Mouse (Mus musculus) left cerebral cortex, adult 11 months (tissue): ENCODE data around the gene Epha1.

Source experiments
- DNase-seq: peaks from one replicate; pipeline ENCODE4 v3.0.0; 2022; ENCODE audit warnings: low spot score

Gene Epha1

DNA sequence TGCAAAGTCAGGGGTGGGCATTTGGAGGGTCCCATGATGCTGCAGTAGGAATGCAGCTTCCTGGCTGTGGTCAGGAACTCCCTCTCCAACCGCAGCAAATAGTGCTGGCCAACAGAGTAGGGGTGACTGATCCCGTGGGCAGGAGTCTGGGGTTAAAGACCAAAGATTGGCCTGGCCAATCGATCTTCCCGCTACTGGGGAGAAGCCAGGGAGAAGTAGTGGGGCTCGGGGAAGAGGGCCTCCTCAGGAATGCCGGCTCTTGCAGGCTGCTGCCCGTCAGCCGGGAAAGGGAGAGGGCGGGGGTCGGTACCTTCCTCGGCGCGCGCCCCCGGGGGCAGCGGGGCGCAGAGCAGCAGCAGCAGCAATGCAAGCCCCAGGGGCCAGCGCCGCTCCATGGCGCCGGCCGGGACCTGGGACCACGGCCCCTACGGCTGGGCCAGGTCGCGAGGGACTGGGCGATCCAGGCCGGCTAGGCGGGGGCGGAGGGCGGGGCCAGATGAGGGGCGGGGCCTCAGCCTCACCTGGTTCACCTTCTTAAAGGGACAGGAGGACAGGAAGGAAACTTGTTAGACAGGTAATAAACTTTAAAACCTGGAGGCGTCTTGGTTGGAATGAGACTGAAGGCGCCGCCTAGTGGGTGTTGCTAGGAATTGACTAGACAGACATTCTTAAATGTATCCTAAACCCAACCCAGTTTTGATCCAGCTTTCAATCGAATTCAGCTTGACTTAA is at the start of gene Epha1:
Gene Epha1, minus strand, starts transcription at position 453 of the 732 bp plus-strand sequence.
- no peak for DNase-seq

GRCm38 (mm10) chr6:42421439-42421838 is 48.4 kb upstream of the Epha1 start:
- DNase-seq, result no peak

DNA sequence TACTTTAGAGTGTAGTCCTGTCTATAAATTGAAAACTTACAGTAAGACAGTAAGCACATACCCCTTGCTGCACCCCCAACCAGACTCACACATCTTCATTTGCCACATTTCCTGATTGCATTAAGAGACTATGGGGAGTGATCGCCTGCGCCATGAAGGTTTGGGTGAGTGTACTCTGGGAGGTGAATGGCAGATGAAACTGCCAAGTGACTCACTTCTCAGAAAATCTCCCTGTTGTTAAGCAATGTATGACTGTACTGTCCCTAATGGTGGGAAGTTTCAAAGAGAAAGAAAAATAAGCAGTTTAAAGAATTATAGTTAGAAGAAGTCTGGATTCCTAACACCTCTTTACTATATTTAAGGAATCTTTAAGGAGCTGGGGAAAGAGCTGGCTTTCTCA is 46.4 kb upstream of the Epha1 start:
- no peak for DNase-seq

GRCm38 (mm10) chr6:42405134-42405533 is 32.1 kb upstream of the Epha1 start, which contains the start of gene Tas2r135:
Gene Tas2r135, plus strand, starts transcription at chr6:42405434.
- no peak for DNase-seq

DNA sequence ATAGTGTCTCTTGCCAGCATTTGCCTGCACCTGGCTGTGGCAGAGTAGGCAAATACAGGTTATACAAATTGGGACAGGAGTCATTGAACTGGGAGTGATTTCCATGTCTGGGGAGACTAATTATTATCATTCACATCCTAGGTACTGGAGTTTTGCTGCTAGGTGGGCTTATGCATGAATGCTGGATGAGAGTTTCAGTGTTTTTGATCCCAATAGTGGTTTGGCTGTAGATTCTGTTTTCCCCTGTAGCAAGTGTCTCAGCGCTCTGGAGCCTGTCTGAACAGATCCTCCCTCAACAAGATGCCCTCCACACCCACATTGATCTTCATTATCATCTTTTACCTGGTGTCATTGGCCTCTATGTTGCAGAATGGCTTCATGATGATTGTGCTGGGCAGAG is 26.9 kb upstream of the Epha1 start, which contains the start of gene Tas2r143:
Gene Tas2r143, plus strand, starts transcription at position 301 of the 400 bp plus-strand sequence.
- no peak for DNase-seq

GRCm38 (mm10) chr6:42398998-42399397 is 25.9 kb upstream of the Epha1 start:
- no peak for DNase-seq

GRCm38 (mm10) chr6:42398285-42398684 is 25.2 kb upstream of the Epha1 start:
- DNase-seq, result no peak

DNA sequence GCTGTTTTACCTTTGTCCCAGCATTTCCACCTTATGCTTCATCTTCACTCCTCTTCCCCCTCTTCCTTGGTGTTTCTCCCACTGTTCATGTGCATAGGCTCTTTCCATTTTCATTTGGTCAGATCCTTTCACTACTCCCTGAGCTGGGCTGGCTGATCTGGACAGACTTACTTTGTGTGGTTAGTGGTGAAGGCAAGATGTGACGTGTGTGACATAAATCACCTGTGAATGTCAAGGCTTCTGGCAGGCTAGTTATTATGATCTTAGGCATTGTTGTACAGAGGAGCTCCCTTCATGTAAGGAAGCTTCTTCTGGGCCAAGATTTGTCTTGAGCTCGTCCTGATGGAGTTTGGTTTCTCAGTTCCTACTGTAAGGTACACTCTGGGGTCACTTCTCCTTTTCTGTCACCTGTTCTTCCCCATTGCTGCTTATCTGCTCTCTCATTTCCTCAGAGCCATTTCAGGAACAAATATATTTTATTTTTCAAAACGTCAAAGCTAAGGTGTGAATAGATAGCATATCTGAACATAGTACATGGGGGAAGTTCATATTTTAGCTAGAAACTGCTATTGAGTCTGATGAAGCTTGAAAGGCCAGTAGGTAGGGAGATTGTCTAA is 24.1 kb upstream of the Epha1 start:
- no peak for DNase-seq

- no peak for DNase-seq
These were observed 23.1 kb upstream of the Epha1 start for GRCm38 (mm10) chr6:42395960-42396809.

DNA sequence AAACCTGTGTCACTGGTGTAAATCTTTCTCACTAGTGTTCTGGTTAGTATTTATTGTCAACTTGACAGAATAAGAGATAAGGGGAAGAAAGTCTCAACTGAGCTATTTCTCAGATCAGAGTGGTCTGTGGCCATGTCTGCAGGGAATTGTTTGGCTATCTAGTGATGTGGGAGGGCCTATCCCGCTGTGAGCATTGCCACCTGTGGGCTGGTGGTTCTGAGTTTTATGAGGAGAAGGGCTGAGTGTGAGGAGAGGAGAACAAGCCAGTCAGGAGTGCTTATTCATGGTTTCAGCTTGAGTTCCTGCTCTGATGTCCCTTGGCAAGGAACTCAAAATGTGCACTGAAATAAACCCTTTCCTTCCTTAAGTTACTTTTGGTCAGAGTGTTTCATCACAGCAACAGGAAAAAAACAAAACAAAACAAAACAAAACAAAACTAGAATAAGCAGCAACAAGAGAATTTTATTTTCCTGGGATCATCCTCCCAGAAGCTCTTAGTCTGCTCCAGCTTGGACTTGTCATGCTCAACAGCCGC is 18.8 kb upstream of the Epha1 start:
- DNase-seq, result no peak

- DNase-seq, result no peak
These were observed 12.6 kb upstream of the Epha1 start for GRCm38 (mm10) chr6:42385635-42386034.

DNA sequence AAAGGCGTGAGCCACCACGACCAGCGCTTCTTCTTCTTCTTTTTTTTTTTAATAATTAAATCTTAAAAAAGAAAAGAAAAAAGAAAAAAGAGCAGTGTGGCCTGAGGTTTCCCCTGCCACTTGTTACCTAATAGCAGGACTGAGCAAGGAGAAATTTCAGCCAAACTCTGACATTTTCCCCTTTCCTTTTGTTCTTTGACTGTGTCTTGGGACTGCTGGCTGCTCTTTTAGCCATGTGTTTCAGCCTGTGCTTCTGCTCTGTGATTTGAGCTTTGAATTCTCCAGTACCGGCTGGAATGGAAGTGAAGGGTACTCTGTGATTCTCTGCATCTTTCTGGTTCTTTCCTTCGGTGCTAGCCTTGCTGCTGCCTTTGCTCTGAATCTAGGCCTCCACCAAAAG is 10.3 kb upstream of the Epha1 start:
- no peak for DNase-seq

GRCm38 (mm10) chr6:42381916-42382381 is 8.9 kb upstream of the Epha1 start:
- DNase-seq, result no peak

DNA sequence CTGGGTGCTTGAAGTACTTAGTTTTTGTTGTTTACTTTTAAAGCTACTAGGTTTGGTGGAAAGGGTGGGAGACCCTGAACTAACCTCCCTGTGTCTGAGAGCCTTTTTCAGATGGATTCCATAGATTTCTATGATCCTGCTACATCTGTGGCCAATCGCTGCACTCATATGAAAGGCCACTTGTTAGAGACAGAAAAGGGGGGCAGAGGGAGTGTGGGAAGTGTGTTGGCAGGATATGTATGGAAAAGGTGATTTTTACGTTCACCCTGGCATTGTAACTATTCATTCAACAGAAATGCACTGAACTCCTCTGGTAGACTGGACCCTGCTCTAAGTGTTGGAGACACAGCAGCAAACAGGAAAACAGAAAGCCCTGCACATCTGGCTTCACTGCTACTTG is 8.2 kb upstream of the Epha1 start:
- no peak for DNase-seq

GRCm38 (mm10) chr6:42380416-42381144 is 7.5 kb upstream of the Epha1 start:
- no peak for DNase-seq

DNA sequence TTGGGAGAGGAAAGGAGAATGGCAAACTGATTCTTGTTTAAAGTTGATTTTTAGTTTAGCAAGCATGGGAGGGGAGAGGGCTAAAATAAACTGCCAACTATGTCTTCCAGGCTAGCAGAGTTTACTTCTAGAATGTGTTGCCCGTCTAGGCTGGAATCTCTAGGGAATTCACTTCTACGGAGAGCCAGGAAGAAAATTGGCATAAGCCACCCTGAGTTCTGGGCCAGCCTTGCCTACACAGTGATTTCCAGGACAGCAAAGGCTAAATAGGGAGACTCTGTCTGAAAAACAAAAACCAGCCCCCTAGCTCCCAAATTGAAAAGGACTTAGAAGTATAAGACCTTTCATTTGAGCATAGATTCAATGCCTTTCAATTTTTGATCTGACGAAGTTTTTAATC is 6.5 kb upstream of the Epha1 start:
- no peak for DNase-seq

GRCm38 (mm10) chr6:42377280-42377679 is 4.2 kb upstream of the Epha1 start:
- DNase-seq, result no peak

DNA sequence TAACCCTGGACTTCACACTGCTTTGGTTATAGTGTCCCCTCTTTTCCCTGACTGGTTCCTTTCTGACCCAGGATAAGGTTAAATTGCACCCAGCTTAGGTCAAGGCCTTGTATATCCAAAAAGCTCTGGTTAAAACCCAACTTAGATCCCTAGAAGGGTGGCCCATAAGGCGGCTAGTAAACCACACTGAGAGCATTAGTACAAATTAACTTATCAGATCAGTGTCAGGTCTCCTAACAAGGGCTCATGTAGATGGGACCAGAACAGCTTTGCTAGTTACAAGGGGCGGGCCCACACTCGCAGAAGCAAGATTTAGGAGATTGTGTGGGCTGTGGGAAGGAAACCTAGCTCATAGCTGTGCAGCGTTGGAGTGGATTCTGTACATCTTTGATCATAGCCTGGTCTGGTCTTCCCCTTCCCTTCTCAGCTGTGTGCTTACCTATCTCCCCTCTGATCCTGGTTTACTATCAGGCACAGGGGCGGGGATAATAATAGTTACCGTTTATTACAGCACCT is 3.5 kb upstream of the Epha1 start:
- no peak for DNase-seq

DNA sequence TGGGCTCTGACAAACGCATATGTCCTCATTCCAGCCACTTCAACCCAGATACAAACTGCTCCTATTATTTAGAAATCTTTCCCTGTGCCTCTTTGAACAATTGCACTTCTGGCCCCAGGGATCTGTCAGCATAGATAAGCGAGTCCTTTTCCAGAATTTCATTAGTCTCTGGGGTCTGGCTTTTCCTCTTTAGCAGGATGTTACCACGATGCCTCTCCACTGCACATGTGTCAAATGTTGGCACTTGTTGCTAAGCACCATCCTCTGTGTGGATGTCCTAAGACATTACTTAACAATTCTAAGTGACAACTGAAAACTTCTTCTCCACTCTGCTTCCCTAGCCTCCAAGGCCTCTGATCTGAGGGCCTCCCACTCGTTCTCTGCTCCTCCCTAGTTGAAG is 2.9 kb upstream of the Epha1 start:
- no peak for DNase-seq

DNA sequence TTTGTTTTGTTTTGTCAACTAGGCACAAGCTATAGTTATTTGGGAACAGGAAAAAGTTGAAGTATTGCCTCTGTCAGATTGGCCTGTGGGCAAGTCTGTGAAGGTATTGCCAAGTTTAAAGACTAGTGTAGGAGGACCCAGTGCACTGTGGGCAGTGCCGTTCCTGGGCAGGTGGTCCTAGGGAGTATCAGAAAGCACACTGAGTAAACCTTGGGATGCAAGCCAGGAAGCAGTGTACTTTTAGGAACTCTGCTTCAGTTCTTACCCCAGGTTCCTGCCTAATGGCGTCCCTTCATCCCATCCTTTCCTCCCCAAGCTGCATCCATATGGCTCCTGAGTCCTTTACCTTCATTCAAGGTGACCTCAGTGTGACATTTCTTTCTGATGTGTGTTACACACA is 2.1 kb upstream of the Epha1 start:
- DNase-seq, result no peak

GRCm38 (mm10) chr6:42374701-42375100 is 1.6 kb upstream of the Epha1 start:
- no peak for DNase-seq
